ENCODE assay signal across 13 mouse cellular contexts in the genomic region with DNA sequence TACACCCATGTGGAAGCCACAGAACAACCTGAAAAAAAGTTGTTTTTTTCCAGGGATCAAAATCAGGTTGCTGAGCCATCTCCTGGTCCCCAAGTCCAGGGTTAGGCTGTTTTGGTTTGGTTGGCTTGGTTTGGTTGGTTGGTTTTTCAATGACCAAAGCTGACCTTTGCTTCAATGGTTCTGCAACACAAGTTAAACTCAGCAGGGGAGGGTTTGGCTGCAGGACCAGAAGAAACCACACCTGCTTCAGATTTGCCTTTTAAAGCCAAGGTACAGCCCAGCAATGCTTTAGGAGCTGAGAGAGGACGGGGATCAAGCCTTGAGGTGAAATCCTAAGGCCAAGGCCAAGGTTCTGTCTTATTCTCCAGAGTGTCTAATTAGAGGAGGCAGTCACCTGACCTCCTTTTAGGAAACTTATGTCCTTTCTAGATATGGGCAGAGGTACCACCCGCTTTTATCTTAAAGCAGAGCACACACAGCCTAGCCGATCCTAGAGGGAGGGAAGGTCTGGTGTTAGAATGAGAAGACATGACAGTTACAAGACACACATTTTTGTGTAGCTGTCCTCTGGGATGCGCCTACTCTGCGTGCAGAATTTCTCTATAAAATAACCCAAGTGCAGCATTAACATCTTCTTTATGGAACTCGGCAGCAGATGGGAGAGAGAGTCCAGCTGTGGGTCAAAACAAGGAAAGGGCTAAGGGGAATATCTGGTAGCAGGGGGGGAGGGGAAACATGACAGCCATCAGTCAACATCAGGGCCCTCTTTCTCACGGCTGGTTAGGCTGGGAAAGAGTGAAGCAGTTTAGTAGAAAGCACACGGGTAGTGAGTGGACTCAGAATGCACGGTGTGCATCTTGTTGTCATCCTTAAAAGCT. TPM values are rescaled to one million over a fixed set of nuclear protein-coding genes. Genes with fewer than 3 reads are reported as not detected.
DNase-seq lines count a peak whose midpoint lies in the region; ATAC-seq and TF ChIP-seq lines count a peak whose summit lies in the region.
"Had no signal": no experiment of that assay in that cellular context is flagged by ENCODE, and none has a peak within 500 bp of the region (broad histone marks: within the 10 kb centered on the region; RNA-seq: fewer than 3 reads in every experiment).

No protein-coding gene starts in this region.

- no peak overlapping the region; the same call in 1 of the 2 replicates for H3K4me2 ChIP-seq in lung, postnatal 0 days (replicated peaks; ENCODE audit: low read depth, low read length)
- H3K4me2 ChIP-seq in intestine, embryonic 16.5 days (ENCODE audit: low read depth, low read length), result no peak overlapping the region
- peak overlapping the region; percentile 32 for H3K4me2 ChIP-seq in liver, embryonic 11.5 days
- no peak overlapping the region for H3K4me2 ChIP-seq in hindbrain, embryonic 16.5 days (ENCODE audit: low read length)
- H3K4me2 ChIP-seq: hindbrain, embryonic 15.5 days; lung, embryonic 14.5 days had no signal

- H3K4me1 ChIP-seq in lung, postnatal 0 days (ENCODE audit: insufficient read depth, low read depth, low read length), result peaks cover 43% of the 10 kb centered on the region
- peaks cover 34% of the 10 kb centered on the region for H3K4me1 ChIP-seq in intestine, embryonic 16.5 days (ENCODE audit: control insufficient read depth, insufficient read depth, low read length)
- H3K4me1 ChIP-seq in liver, embryonic 11.5 days (replicated peaks; ENCODE audit: control insufficient read depth, insufficient read depth, low read length), result peaks cover 44% of the 10 kb centered on the region
- peaks cover 10% of the 10 kb centered on the region for H3K4me1 ChIP-seq in hindbrain, embryonic 16.5 days (ENCODE audit: control insufficient read depth, insufficient read depth, low read depth, low read length)

- H3K36me3 ChIP-seq in lung, postnatal 0 days (ENCODE audit: insufficient read depth, low read length), result no peaks in the 10 kb centered on the region
- H3K36me3 ChIP-seq in intestine, embryonic 16.5 days (ENCODE audit: control insufficient read depth, insufficient read depth, low read length), result no peaks in the 10 kb centered on the region
- no peaks in the 10 kb centered on the region for H3K36me3 ChIP-seq in liver, embryonic 11.5 days (ENCODE audit: control insufficient read depth, insufficient read depth, low read length)
- H3K36me3 ChIP-seq in hindbrain, embryonic 16.5 days (ENCODE audit: control insufficient read depth, insufficient read depth, low read length), result no peaks in the 10 kb centered on the region
- H3K36me3 ChIP-seq: hindbrain, embryonic 15.5 days had no signal

- no peak for TF ChIP-seq EP300 in lung, postnatal 0 days (IDR thresholded peaks at IDR 0.05)

- WGBS in lung, postnatal 0 days, result 55% methylated on average over 9 of the region's 9 CpGs
- WGBS in intestine, embryonic 16.5 days, result 52% methylated on average over 9 of the region's 9 CpGs
- WGBS in liver, embryonic 11.5 days, result 37% methylated on average over 9 of the region's 9 CpGs
- WGBS in hindbrain, embryonic 16.5 days, result 53% methylated on average over 9 of the region's 9 CpGs

- TF ChIP-seq CTCF in lung, postnatal 0 days (IDR thresholded peaks at IDR 0.05), result no peak

- no peak overlapping the region for H3K4me3 ChIP-seq in lung, postnatal 0 days (ENCODE audit: low read depth, low read length)
- H3K4me3 ChIP-seq in intestine, embryonic 16.5 days (ENCODE audit: low read length), result no peak overlapping the region
- no peak overlapping the region for H3K4me3 ChIP-seq in liver, embryonic 11.5 days (ENCODE audit: low read depth, low read length)
- no peak overlapping the region for H3K4me3 ChIP-seq in hindbrain, embryonic 16.5 days (ENCODE audit: low read length)
- H3K4me3 ChIP-seq: hindbrain, embryonic 15.5 days; left cerebral cortex, adult 2 months had no signal

- no peaks in the 10 kb centered on the region for H3K9me3 ChIP-seq in lung, postnatal 0 days (ENCODE audit: low read length)
- no peaks in the 10 kb centered on the region for H3K9me3 ChIP-seq in intestine, embryonic 16.5 days (ENCODE audit: control insufficient read depth, low read length)
- H3K9me3 ChIP-seq in liver, embryonic 11.5 days (ENCODE audit: control insufficient read depth, low read length), result no peaks in the 10 kb centered on the region
- no peaks in the 10 kb centered on the region for H3K9me3 ChIP-seq in hindbrain, embryonic 16.5 days (ENCODE audit: control insufficient read depth, low read length)
- H3K9me3 ChIP-seq: hindbrain, embryonic 15.5 days had no signal

- ATAC-seq in lung, postnatal 0 days, result no peak
- no peak for ATAC-seq in intestine, embryonic 16.5 days
- ATAC-seq in liver, embryonic 11.5 days (replicated peaks; ENCODE audit: low FRiP score), result peak; percentile 93
- ATAC-seq in inflammation-experienced regulatory T-cells, adult 6 months, result no peak
- no peak for ATAC-seq in hindbrain, embryonic 16.5 days

- peak overlapping the region; percentile 71; the same call in 1 of the 2 replicates for H3K27ac ChIP-seq in lung, postnatal 0 days (ENCODE audit: low read length)
- peak overlapping the region; percentile 36; the same call in 1 of the 2 replicates for H3K27ac ChIP-seq in intestine, embryonic 16.5 days (ENCODE audit: low read length)
- H3K27ac ChIP-seq in liver, embryonic 11.5 days (ENCODE audit: low read depth, low read length), result peak overlapping the region; percentile 67
- no peak overlapping the region for H3K27ac ChIP-seq in hindbrain, embryonic 16.5 days (ENCODE audit: low read depth, low read length)
- H3K27ac ChIP-seq: hindbrain, embryonic 15.5 days; left cerebral cortex, adult 2 months had no signal

- no peak overlapping the region for H3K9ac ChIP-seq in lung, postnatal 0 days (replicated peaks; ENCODE audit: low read depth)
- no peak overlapping the region for H3K9ac ChIP-seq in intestine, embryonic 16.5 days (ENCODE audit: low read depth, low read length)
- peak overlapping the region; percentile 26; the same call in 1 of the 2 replicates for H3K9ac ChIP-seq in liver, embryonic 11.5 days (ENCODE audit: low read depth, low read length)
- no peak overlapping the region for H3K9ac ChIP-seq in hindbrain, embryonic 16.5 days (ENCODE audit: low read depth, low read length)
- H3K9ac ChIP-seq: hindbrain, embryonic 15.5 days; lung, embryonic 14.5 days had no signal

- H3K27me3 ChIP-seq in lung, postnatal 0 days (replicated peaks; ENCODE audit: insufficient read depth, low read length), result no peaks in the 10 kb centered on the region
- H3K27me3 ChIP-seq in intestine, embryonic 16.5 days (replicated peaks; ENCODE audit: control insufficient read depth, insufficient read depth, low read length), result no peaks in the 10 kb centered on the region
- H3K27me3 ChIP-seq in liver, embryonic 11.5 days (replicated peaks; ENCODE audit: control insufficient read depth, insufficient read depth, low read length), result no peaks in the 10 kb centered on the region
- H3K27me3 ChIP-seq in hindbrain, embryonic 16.5 days (replicated peaks; ENCODE audit: control insufficient read depth, insufficient read depth, low read length), result no peaks in the 10 kb centered on the region
- H3K27me3 ChIP-seq: hindbrain, embryonic 15.5 days had no signal

- DNase-seq in lung, postnatal 0 days (ENCODE audit: low spot score), result peak; percentile 8
- no peak for DNase-seq in lung, postnatal 4 days
- no peak for DNase-seq in liver, embryonic 11.5 days (ENCODE audit: low spot score)
- DNase-seq in layer of hippocampus, adult 9-11 months, result no peak
- DNase-seq: adrenal gland, postnatal 25 days; cerebellum, postnatal 36 days; lung, embryonic 14.5 days; midbrain, embryonic 14.5 days had no signal

RNA-seq across cellular contexts. Expression of gene Shb, which starts 10.3 kb away (rescaled TPM):
- polyA plus RNA-seq in lung, postnatal 0 days (2015; fragmentation: Nextera tagmentation; extraction: Ambion mirVana), result 7.1 and 8.8 TPM in 2 replicates
- 1.5 and 2.7 TPM in 2 replicates for polyA plus RNA-seq in intestine, embryonic 16.5 days (2015; fragmentation: Nextera tagmentation; extraction: Ambion mirVana)
- polyA plus RNA-seq in liver, embryonic 11.5 days (2014; fragmentation: Nextera tagmentation; extraction: Ambion mirVana), result 6.1 and 6.2 TPM in 2 replicates
- under 1 TPM in 1 of 3 experiments, not detected in 2; 0.23 TPM for polyA plus RNA-seq in inflammation-experienced regulatory T-cells, adult 6 months (2017; shearing (Covaris generic))
- polyA plus RNA-seq in hindbrain, embryonic 16.5 days (2015; fragmentation: Nextera tagmentation; extraction: Ambion mirVana), result 2.6 and 3.8 TPM in 2 replicates
